In genomic region chr8:107116023-107116422, GRCm38 (mm10) we compare ENCODE assay signal across 8 mouse cellular contexts. TPM values are rescaled to one million over a fixed set of nuclear protein-coding genes. Genes with fewer than 3 reads are reported as not detected.
A peak's percentile ranks its signal among the peaks of the same experiment; 100 is the strongest.
DNase-seq lines count a peak whose midpoint lies in the region; TF ChIP-seq lines count a peak whose summit lies in the region.

No protein-coding gene starts in this region.

- H3K27ac ChIP-seq in MEL (ENCODE audit: control insufficient read depth, low read depth, low read length), result no peak overlapping the region
- peak overlapping the region; percentile 62 for H3K27ac ChIP-seq in embryonic fibroblast, embryonic 13.5 days (ENCODE audit: insufficient read depth, low read length)

- TF ChIP-seq POLR2A in MEL (IDR thresholded peaks at IDR 0.05; ENCODE audit: control insufficient read depth in 1 of 2, insufficient read depth in 1 of 2, low read depth in 1 of 2, low read length in 2 of 2, poor library complexity in 1 of 2), result no peak
- TF ChIP-seq POLR2A in embryonic fibroblast, embryonic 13.5 days (IDR thresholded peaks at IDR 0.05; ENCODE audit: low read depth, low read length), result no peak

- intact Hi-C loops in heart, postnatal 36 days (cut with DNase I), result loop anchor here (1.0 to 10.0 kb wide), 3 partner anchors 59 to 208 kb away; no protein-coding TSS in a partner anchor

- H3K27me3 ChIP-seq in MEL (ENCODE audit: control insufficient read depth in 1 of 2, insufficient read depth in 2 of 2, low read length in 2 of 2), result no peaks in the 10 kb centered on the region

- peak; percentile 88 for DNase-seq in MEL (ENCODE audit: low read depth, low spot score)
- DNase-seq in adrenal gland, postnatal 36 days, result peak; percentile 85 to 90
- DNase-seq in heart, postnatal 36 days, result peak; percentile 84 to 85
- peak; percentile 74 for DNase-seq in layer of hippocampus, adult 9-11 months
- peak; percentile 92 for DNase-seq in lung, postnatal 25 days (ENCODE audit: low spot score)
- DNase-seq in right cerebral cortex, postnatal 14 days, result peak; percentile 76
- DNase-seq in urinary bladder, postnatal 4 days (ENCODE audit: low spot score in 2 of 2), result peak; percentile 62 to 77

- peaks cover 0 to 7% of the 10 kb centered on the region in 2 experiments; a peak in 2 of 4 replicates for H3K4me1 ChIP-seq in MEL (ENCODE audit: control insufficient read depth in 1 of 2, insufficient read depth in 2 of 2, low read length in 2 of 2)
- no peaks in the 10 kb centered on the region; the same call in 1 of the 2 replicates for H3K4me1 ChIP-seq in embryonic fibroblast, embryonic 13.5 days (ENCODE audit: control insufficient read depth, insufficient read depth, low read length)

- H3K9ac ChIP-seq in MEL (ENCODE audit: control insufficient read depth, low read depth, low read length, poor library complexity, severe bottlenecking), result peak overlapping the region; percentile 15

- peaks cover 0 to 21% of the 10 kb centered on the region in 2 experiments; a peak in 2 of 4 replicates for H3K36me3 ChIP-seq in MEL (ENCODE audit: control insufficient read depth in 1 of 2, insufficient read depth in 2 of 2, low read length in 2 of 2)

- TF ChIP-seq EP300 in MEL (IDR thresholded peaks at IDR 0.05; ENCODE audit: low read depth in 1 of 2, low read length in 2 of 2), result no peak

- H3K4me3 ChIP-seq in MEL (ENCODE audit: control insufficient read depth in 1 of 2, insufficient read depth in 1 of 2, low read depth in 2 of 2, low read length in 2 of 2), result peak overlapping the region; percentile 35 to 65
- H3K4me3 ChIP-seq in embryonic fibroblast, embryonic 13.5 days (ENCODE audit: insufficient read depth, low read length), result no peak overlapping the region

- peak; percentile 78 for TF ChIP-seq RAD21 in MEL (IDR thresholded peaks at IDR 0.05; ENCODE audit: low read depth, low read length)

- no peaks in the 10 kb centered on the region for H3K79me2 ChIP-seq in MEL (ENCODE audit: control insufficient read depth, insufficient read depth, low read length, poor library complexity)

- H3K9me3 ChIP-seq in MEL (replicated peaks; ENCODE audit: insufficient read depth, low read length), result no peaks in the 10 kb centered on the region

- peak; percentile 52 to 87 (median 55) for TF ChIP-seq CTCF in MEL (IDR thresholded peaks at IDR 0.05 in 2 of 3, conservative IDR thresholded peaks at IDR 0.05 in 1 of 3; ENCODE audit: control insufficient read depth in 1 of 3, insufficient read depth in 1 of 3, low read depth in 2 of 3, low read length in 3 of 3, poor library complexity in 1 of 3, severe bottlenecking in 1 of 3)
- no peak for TF ChIP-seq CTCF in embryonic fibroblast, embryonic 13.5 days (IDR thresholded peaks at IDR 0.05; ENCODE audit: borderline replicate concordance, insufficient read depth, low read length)

TF ChIP-seq in MEL, 35 proteins besides CTCF, POLR2A, EP300 and RAD21:
- TF ChIP-seq MXI1 (IDR thresholded peaks at IDR 0.05; ENCODE audit: low read depth, low read length), result 0 out of 2 replicates have a peak, but pooled peaks have one; percentile 42
- TF ChIP-seq HCFC1 (IDR thresholded peaks at IDR 0.05; ENCODE audit: low read depth, low read length), result 0 out of 2 replicates have a peak, but pooled peaks have one; percentile 32
- peak; percentile 92 for TF ChIP-seq SMC3 (IDR thresholded peaks at IDR 0.05; ENCODE audit: low read depth, low read length)
- TF ChIP-seq MAFK (IDR thresholded peaks at IDR 0.05; ENCODE audit: borderline replicate concordance, low read depth, low read length), result peak; percentile 95
- no peak for TF ChIP-seq POLR2AphosphoS2 (IDR thresholded peaks at IDR 0.05; ENCODE audit: low read length)
- 0 out of 2 replicates have a peak, but pooled peaks have one; percentile 10 for TF ChIP-seq NRF1 (IDR thresholded peaks at IDR 0.05; ENCODE audit: insufficient read depth, low read depth, low read length, poor library complexity, severe bottlenecking)
- TF ChIP-seq USF2 (IDR thresholded peaks at IDR 0.05; ENCODE audit: borderline replicate concordance in 1 of 2, insufficient read depth in 1 of 2, low read depth in 1 of 2, low read length in 2 of 2), result no peak
- TF ChIP-seq TAL1 (IDR thresholded peaks at IDR 0.05; ENCODE audit: low read length), result no peak
- no peak for TF ChIP-seq E2F4 (IDR thresholded peaks at IDR 0.05; ENCODE audit: borderline replicate concordance, low read depth, low read length)
- TF ChIP-seq USF1 (IDR thresholded peaks at IDR 0.05; ENCODE audit: low read depth, low read length), result no peak
- no peak for TF ChIP-seq MYC (IDR thresholded peaks at IDR 0.05; ENCODE audit: low read depth, low read length)
- peak; percentile 79 for TF ChIP-seq ZC3H11A (IDR thresholded peaks at IDR 0.05; ENCODE audit: low read depth, low read length)
- TF ChIP-seq ZNF384 (IDR thresholded peaks at IDR 0.05; ENCODE audit: low read depth, low read length), result 0 out of 2 replicates have a peak, but pooled peaks have one; percentile 23
- peak; percentile 61; the same call in 1 of the 2 replicates for TF ChIP-seq SIN3A (IDR thresholded peaks at IDR 0.05; ENCODE audit: low read length)
- no peak for TF ChIP-seq ZMIZ1 (IDR thresholded peaks at IDR 0.05; ENCODE audit: low read depth, low read length)

RNA-seq across cellular contexts. Expression of gene Terf2, which starts 19.7 kb away (rescaled TPM):
- 14.1 and 15.0 TPM in 2 replicates for total RNA-seq in MEL (2012; rRNA removed)
- polyA plus RNA-seq in MEL (2012; ENCODE audit: insufficient read depth in 1 of 2, insufficient read length in 2 of 2, low read depth in 1 of 2, low replicate concordance in 2 of 2, missing spikeins in 1 of 2), result 10 to 100 TPM in 1 of 2 experiments, not detected in 1; 36.7 TPM
- 10 to 100 TPM; 23.5 to 24.5 TPM for total RNA-seq in adrenal gland, postnatal 36 days (2021)
- 28.0 and 35.7 TPM in 2 replicates for polyA plus RNA-seq in embryonic fibroblast, embryonic 13.5 days (2011; ENCODE audit: insufficient read length, low read depth, missing spikeins)
- total RNA-seq in heart, postnatal 36 days (2021), result 10 to 100 TPM; 11.5 to 13.9 TPM

RNA-seq across cellular contexts. Expression of gene Cyb5b, which starts 34.4 kb away (rescaled TPM):
- 66.5 and 67.9 TPM in 2 replicates for total RNA-seq in MEL (2012; rRNA removed)
- polyA plus RNA-seq in MEL (2012; ENCODE audit: insufficient read depth in 1 of 2, insufficient read length in 2 of 2, low read depth in 1 of 2, low replicate concordance in 2 of 2, missing spikeins in 1 of 2), result 10 to 100 TPM; 69.4 to 79.1 TPM
- 100 to 1,000 TPM; 419 to 590 TPM for total RNA-seq in adrenal gland, postnatal 36 days (2021)
- polyA plus RNA-seq in embryonic fibroblast, embryonic 13.5 days (2011; ENCODE audit: insufficient read length, low read depth, missing spikeins), result 95.0 and 110 TPM in 2 replicates
- total RNA-seq in heart, postnatal 36 days (2021), result 10 to 100 TPM; 29.4 to 43.2 TPM

RNA-seq across cellular contexts. Expression of gene Tmed6, which starts 50.6 kb away (rescaled TPM):
- total RNA-seq in MEL (2012; rRNA removed), result not detected in 2 replicates
- polyA plus RNA-seq in MEL (2012; ENCODE audit: insufficient read depth in 1 of 2, insufficient read length in 2 of 2, low read depth in 1 of 2, low replicate concordance in 2 of 2, missing spikeins in 1 of 2), result not detected
- not detected for total RNA-seq in adrenal gland, postnatal 36 days (2021)
- polyA plus RNA-seq in embryonic fibroblast, embryonic 13.5 days (2011; ENCODE audit: insufficient read length, low read depth, missing spikeins), result not detected in 2 replicates
- total RNA-seq in heart, postnatal 36 days (2021), result not detected

RNA-seq across cellular contexts. Expression of gene Nip7, which starts 59.3 kb away (rescaled TPM):
- 261 and 278 TPM in 2 replicates for total RNA-seq in MEL (2012; rRNA removed)
- polyA plus RNA-seq in MEL (2012; ENCODE audit: insufficient read depth in 1 of 2, insufficient read length in 2 of 2, low read depth in 1 of 2, low replicate concordance in 2 of 2, missing spikeins in 1 of 2), result 100 to 1,000 TPM; 189 to 336 TPM
- 10 to 100 TPM; 47.4 to 57.5 TPM for total RNA-seq in adrenal gland, postnatal 36 days (2021)
- polyA plus RNA-seq in embryonic fibroblast, embryonic 13.5 days (2011; ENCODE audit: insufficient read length, low read depth, missing spikeins), result 71.2 and 71.5 TPM in 2 replicates
- 10 to 100 TPM; 21.3 to 24.8 TPM for total RNA-seq in heart, postnatal 36 days (2021)

RNA-seq across cellular contexts. Expression of gene Cog8, which starts 59.5 kb away (rescaled TPM):
- total RNA-seq in MEL (2012; rRNA removed), result 18.1 and 27.2 TPM in 2 replicates
- 10 to 100 TPM in 1 of 2 experiments, not detected in 1; 27.0 TPM for polyA plus RNA-seq in MEL (2012; ENCODE audit: insufficient read depth in 1 of 2, insufficient read length in 2 of 2, low read depth in 1 of 2, low replicate concordance in 2 of 2, missing spikeins in 1 of 2)
- total RNA-seq in adrenal gland, postnatal 36 days (2021), result 10 to 100 TPM; 29.3 to 40.6 TPM
- 31.0 TPM in 2 replicates for polyA plus RNA-seq in embryonic fibroblast, embryonic 13.5 days (2011; ENCODE audit: insufficient read length, low read depth, missing spikeins)
- total RNA-seq in heart, postnatal 36 days (2021), result 10 to 100 TPM; 18.8 to 18.9 TPM
